Mouse (Mus musculus) sigmoid colon, adult 10 weeks (tissue): Measurements from ENCODE around the gene Entpd6. TPM values are rescaled to one million over a fixed set of nuclear protein-coding genes. Genes with fewer than 3 reads are reported as not detected.

Experiments
- polyA plus RNA-seq: library from polyadenylated mRNA; stranded (reverse); fragments of 350-450 nt; fragmentation: Illumina TruSeq; extraction: RNeasy Lipid Tissue Mini Kit (QIAGEN cat#74804); gene quantifications from one replicate; pipeline ENCODE4 v1.2.3, GENCODE M21; 2014; ENCODE audit warnings: low read depth, low replicate concordance

Entpd6 gene
- polyA plus RNA-seq = 3.9 TPM

DNA sequence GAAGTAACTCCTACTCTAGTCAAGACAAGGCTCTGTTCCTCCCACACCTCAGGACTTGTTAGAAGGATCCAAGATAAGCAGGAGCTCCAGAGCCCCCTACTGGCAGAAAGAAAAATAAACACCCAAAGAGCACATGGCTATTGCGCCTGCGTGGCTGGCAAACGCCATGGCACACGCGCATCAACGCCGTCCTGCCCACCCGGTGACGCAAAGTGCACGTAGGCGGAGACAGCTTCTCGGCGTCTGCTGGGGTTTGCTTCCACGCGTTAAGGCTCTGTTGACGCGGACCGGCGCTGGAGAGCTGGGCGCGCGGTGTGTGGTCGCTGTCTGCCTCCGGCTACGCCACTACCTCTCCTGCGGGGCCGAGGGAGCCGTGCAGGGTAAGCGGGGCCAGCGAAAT is at the start of gene Entpd6:
Gene Entpd6 (plus strand): TSS at position 189 of the 400 bp plus-strand sequence.

DNA sequence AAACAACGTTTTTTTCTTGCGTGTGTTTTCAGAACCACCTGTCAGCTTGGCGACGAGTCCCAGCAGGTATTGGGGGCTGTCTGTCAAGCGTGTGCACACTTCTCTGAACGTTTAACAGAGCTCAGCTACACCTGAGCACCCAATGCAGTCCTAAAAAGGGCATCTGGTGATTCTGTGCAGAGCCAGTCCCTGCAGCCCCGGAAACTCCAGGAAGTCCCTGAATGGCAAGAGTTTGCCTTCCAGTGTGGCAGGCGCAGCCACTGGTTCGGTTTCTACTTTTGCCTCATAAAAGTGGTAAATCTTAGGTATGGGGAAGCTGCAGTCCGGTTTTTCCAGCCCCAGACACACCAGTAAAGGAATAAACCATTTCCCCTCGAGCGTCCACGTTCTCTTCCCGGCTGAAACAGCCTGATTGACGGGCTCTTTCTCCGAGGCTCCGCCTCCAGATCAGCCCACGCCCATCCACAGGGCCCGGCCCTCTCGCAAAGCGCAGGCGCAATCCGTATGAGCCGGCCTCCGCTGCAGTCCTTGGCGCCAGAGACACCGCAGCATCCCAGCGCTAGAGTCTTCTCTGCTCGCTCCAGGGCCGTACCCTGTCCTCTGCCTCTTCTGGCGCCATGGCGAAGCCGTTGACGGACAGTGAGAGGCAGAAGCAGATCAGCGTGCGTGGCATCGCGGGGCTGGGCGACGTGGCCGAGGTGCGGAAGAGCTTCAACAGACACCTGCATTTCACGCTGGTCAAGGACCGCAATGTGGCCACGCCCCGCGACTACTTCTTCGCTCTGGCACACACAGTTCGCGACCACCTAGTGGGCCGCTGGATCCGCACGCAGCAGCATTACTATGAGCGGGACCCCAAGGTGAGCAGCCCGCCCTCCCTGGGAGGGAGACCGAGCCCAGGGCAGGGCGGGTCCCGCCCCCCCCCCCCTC is 37.7 kb downstream of the Entpd6 start, which contains the start of gene Pygb:
Gene Pygb (plus strand): TSS at position 485 of the 930 bp plus-strand sequence.

Other genes with a start within 250 kb of the Entpd6 start
- 0.79 TPM for gene Cst7, start 178.6 kb upstream of the Entpd6 start, polyA plus RNA-seq
- 47.1 TPM for gene Apmap, start 140.5 kb upstream of the Entpd6 start, polyA plus RNA-seq
- gene Acss1, start 80.5 kb upstream of the Entpd6 start, polyA plus RNA-seq = 39.2 TPM
- gene Vsx1, start 59.7 kb upstream of the Entpd6 start, polyA plus RNA-seq = not detected
- gene Pygb, start 37.7 kb downstream of the Entpd6 start, polyA plus RNA-seq = 19.6 TPM
- 66.9 TPM for gene Abhd12, start 155.7 kb downstream of the Entpd6 start, polyA plus RNA-seq
- gene Gins1, start 156.4 kb downstream of the Entpd6 start, polyA plus RNA-seq = 5.3 TPM